Mouse (Mus musculus): ENCODE results near the gene Slc38a11.

Gene Slc38a11

GRCm38 (mm10) chr2:65321998-65322754, 41.7 kb downstream of the Slc38a11 start:
- DNase-seq: no peak

GRCm38 (mm10) chr2:65320975-65321374, 42.9 kb downstream of the Slc38a11 start:
- peak; percentile 46 to 50 for DNase-seq

- no peak for DNase-seq
These were observed 47.1 kb downstream of the Slc38a11 start for GRCm38 (mm10) chr2:65316721-65317120.

GRCm38 (mm10) chr2:65311250-65311649, 52.6 kb downstream of the Slc38a11 start:
- DNase-seq: no peak

- no peak for DNase-seq
These were observed 67.3 kb downstream of the Slc38a11 start for GRCm38 (mm10) chr2:65296541-65296940.

- peak; percentile 58 to 72 for DNase-seq
These were observed 69.7 kb downstream of the Slc38a11 start for GRCm38 (mm10) chr2:65294092-65294491.

GRCm38 (mm10) chr2:65293411-65293810, 70.4 kb downstream of the Slc38a11 start:
- no peak for DNase-seq

DNA sequence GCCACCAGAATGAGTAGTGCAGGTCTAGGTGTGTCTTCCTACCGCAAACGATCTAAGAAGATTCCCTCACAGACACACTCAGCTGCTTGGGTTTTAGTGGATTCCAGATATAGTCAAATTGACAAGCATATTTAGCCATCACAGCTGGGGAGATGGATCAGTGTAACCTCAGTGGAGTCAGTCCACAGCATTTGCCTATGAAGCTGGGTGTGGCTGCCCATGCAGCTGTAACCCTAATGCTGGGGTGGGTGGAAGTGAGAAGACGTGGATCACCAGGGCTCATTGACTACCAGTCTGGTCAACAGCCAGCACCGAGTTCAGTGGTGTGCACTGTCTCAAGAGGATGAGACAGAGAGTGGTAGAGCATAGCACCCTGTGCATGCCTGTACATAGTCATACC, 74.1 kb downstream of the Slc38a11 start:
- no peak for DNase-seq

DNA sequence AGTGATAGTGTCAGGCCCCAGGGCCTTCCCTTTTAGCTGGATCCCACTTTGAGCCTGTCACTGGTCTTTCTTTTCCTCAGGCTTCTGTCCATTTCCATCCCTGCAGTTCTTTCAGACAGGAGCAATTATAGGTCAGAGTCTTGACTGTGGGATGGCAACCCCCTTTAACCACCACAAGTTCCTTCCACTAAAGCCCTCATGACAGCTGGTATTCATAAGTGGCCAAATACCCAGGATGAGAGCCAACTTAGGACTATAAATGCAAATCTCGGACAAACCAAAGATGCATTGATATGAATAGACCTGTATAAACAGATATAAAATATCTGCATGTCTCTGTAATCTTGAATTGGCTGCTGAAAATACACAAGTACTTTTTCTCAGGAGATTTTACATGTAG, 75.1 kb downstream of the Slc38a11 start:
- no peak for DNase-seq

DNA sequence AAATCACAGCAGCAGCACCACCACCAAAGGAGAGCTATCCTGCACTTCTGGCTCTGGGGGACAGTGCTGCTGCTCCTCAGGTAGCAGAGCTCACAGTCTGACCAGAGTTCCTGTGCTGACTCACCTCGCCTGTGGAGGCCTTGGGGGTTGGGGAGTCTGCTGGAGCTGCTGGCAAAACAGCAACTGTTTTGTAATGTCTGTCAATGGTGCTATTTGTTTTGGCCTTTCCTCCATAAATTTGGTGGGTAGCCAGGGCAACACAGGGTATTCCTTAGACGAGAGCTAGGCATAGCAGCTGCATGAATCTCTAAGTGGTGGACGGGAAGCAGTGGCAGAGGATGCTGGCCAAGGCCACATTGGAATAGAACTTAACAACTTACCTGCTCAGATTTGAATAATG, 78.5 kb downstream of the Slc38a11 start:
- peak; percentile 15 to 28 for DNase-seq

DNA sequence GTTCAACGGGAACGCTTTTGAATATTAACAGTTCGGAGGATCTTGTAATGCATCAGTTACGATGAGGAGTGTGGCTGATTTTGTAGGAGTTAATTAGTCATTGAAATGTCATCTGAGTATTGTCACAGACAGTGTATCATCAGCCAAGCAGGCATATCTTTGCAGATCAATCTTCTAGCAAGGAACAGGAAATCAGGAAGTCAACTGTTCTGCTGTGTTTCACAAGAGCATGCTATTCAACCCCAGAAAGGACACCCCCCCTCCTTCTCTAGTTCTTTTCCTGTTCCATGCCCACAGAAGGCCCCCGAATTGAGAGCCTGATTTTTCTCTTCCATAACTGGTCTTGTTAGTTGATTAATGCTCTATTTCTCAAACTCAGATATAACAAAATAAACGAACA, 80.9 kb downstream of the Slc38a11 start:
- no peak for DNase-seq

GRCm38 (mm10) chr2:65279029-65279690, 84.7 kb downstream of the Slc38a11 start:
- DNase-seq: peak in 1 of 2 experiments; percentile 19

GRCm38 (mm10) chr2:65275443-65276061, 88.3 kb downstream of the Slc38a11 start:
- peak in 1 of 2 experiments; percentile 22 for DNase-seq

DNA sequence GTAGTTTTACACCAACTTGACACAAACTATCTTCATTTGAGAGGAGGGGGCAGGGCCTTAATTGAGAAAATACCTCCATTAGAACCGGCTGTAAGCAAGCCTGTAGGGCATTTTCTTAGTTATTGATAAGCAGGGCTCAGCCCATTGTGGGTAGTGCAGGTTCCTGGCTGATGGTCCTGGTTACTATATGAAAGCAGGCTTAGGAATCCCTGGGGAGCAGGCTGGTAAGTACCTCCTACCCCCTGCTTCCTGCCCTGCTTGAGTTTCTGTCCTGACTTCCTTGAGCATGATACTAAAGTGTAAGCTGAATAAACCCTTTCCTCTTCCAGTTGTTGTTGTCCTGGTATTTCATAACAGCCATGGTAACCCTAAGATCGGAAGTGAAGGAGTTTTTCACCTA, 89.9 kb downstream of the Slc38a11 start:
- DNase-seq: no peak

GRCm38 (mm10) chr2:65268731-65269130, 95.1 kb downstream of the Slc38a11 start:
- DNase-seq: no peak

- DNase-seq: no peak
These were observed 96.0 kb downstream of the Slc38a11 start for GRCm38 (mm10) chr2:65267834-65268233.

GRCm38 (mm10) chr2:65266576-65267299, 97.1 kb downstream of the Slc38a11 start:
- no peak for DNase-seq

Data from kidney, adult 8-10 months (tissue).